Mouse (Mus musculus) gastrocnemius, postnatal 4 days (tissue): Measurements from ENCODE around the gene Crygc. TPM values are rescaled to one million over a fixed set of nuclear protein-coding genes. Genes with fewer than 3 reads are reported as not detected.

ENCODE experiments used
- DNase-seq, 2 experiments: peaks; one replicate each; pipeline ENCODE4 v3.0.0; 2021 to 2022; ENCODE audit warnings: low spot score in 2 of 2, mixed read lengths in 2 of 2
- long read RNA-seq, 2 experiments: library from polyadenylated mRNA; stranded (forward); transcript quantifications; one replicate each; pipeline ENCODE4 v2.0.0; 2021
- total RNA-seq, 2 experiments: library from RNA; stranded (reverse); gene quantifications; 2 replicates each; pipeline ENCODE4 v1.2.3; 2021

Crygc gene
- total RNA-seq = not detected
- long read RNA-seq, experiment 1 = 0 reads
- long read RNA-seq, experiment 2 = 0 reads

DNA sequence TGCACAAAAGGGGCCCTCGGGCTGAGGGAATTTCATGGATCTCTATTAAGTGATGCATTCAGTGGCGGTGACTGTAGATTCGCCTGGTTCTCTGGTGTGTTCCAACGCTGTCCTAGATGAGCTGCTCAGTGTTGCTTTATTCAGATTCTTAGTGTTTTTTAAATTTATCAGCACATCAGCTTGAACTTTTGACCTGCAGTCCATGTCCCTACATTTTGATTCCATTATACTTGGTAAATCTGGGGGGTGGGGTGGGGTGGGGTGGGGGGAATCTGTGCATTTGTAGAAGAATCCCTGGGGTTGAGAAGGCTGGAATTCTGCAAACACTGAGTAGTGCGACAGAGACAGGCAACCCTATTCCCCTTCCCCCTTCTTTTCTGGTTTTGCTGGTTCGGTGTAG is at the start of gene Crygc:
Gene Crygc, minus strand, starts transcription at position 101 of the 400 bp plus-strand sequence.
- no peak for DNase-seq

GRCm38 (mm10) chr1:65122574-65123372 is 49.3 kb upstream of the Crygc start, which contains the start of gene D630023F18Rik:
TSS of gene D630023F18Rik (minus strand) at chr1:65123214.
- DNase-seq = no peak

GRCm38 (mm10) chr1:65119438-65119837 is 45.9 kb upstream of the Crygc start, which contains the start of gene Gm28845:
TSS of gene Gm28845 (minus strand) at chr1:65119558.
- no peak for DNase-seq

GRCm38 (mm10) chr1:65118150-65118913 is 44.8 kb upstream of the Crygc start:
- DNase-seq = no peak

GRCm38 (mm10) chr1:65113536-65114172 is 40.2 kb upstream of the Crygc start:
- no peak for DNase-seq

DNA sequence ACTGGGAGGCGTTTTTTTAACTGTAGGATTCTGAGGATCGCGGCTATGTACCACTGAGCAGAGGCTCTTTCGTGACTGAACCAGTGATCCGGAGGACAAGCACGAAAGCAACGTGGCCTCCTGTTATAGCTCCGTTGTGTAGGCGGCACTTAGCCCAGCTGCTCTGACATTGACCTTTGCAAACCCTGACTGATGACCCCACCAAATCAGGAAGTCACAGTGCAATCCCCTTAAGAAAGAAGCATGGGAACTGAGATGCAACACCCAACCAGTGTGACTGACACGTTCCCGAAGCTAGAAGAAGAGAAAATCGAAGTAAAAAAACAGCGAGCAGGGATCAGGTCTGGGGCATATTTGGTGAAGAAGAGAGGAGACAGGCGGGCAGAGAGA is 39.3 kb upstream of the Crygc start:
- no peak for DNase-seq

GRCm38 (mm10) chr1:65112031-65112806 is 38.7 kb upstream of the Crygc start:
- DNase-seq = peak; percentile 51 to 71

DNA sequence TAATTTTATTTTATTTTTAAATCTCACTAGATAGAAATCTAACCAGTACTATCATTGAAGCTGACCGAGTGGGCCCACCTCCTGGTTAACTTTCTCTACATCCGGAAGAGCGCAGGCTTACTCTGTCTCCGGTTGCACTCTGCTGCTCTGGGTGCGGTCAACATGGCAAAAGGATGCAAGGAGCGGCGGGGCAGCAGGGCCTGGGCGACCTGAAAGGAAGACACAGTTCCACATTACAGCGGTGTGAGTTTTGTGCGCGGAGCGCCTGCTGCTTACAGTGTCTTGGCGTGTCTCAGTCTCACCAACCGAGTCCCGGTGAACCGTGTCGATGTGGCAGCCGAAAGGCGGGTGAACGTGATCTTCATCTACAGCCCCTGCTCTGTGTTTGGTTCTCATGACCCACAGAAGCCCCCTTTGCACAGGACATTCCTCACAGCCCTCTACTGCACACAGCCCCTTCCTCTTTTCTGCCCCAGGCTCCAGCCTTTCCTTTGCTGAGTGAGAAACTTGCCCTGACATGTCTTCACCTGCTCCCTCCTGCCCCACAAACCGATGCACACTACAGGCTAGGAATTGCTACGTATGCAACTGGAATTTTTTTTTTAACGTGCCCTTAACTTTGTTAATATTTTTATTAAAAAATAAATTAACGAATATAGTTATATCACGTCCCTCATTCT is 36.4 kb upstream of the Crygc start:
- no peak for DNase-seq

DNA sequence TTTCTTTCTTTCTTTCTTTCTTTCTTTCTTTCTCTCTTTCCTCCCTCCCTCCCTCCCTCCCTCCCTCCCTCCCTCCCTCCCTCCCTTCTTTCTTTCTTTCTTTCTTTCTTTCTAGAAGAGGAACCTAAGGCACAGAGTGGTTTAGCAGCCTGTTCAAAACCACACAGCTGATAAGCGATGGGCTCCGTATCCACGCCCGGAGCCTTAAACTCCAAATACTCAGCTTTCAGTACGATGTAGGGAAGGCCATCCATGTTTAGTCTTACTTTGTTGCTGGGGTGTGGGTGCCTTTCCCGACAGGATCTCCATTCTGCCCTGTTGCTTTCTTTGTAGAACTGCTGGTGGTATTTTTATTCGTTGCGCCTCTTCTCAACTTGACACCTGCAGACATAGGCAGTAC is 35.7 kb upstream of the Crygc start:
- no peak for DNase-seq

- no peak for DNase-seq
Measured at GRCm38 (mm10) chr1:65107654-65108279, 34.3 kb upstream of the Crygc start.

GRCm38 (mm10) chr1:65103273-65103672 is 29.8 kb upstream of the Crygc start, which contains the start of gene Cryga:
TSS of gene Cryga (minus strand) at chr1:65103373.
- DNase-seq = no peak

- no peak for DNase-seq
Measured at GRCm38 (mm10) chr1:65096953-65097352, 23.5 kb upstream of the Crygc start.

DNA sequence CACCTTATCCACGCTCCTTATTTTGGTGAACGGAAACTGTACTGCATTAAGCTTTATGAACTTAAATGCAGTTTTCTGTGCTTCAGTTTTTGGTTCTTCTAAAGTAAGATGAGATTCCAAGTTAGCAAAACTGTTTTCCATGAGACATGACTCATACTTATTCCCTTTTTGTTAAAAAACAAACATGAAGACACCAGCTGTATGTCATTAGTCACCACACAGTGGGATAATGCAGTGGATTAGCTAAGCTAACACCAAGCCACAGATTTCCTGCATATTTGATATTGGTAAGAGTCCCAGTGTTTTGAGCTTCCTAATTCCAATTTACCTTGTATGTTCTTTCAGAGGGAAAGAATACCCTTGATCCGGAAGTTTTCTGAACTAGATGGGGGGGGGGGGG is 18.1 kb upstream of the Crygc start:
- no peak for DNase-seq

- no peak for DNase-seq
Measured at GRCm38 (mm10) chr1:65090370-65090769, 16.9 kb upstream of the Crygc start.

DNA sequence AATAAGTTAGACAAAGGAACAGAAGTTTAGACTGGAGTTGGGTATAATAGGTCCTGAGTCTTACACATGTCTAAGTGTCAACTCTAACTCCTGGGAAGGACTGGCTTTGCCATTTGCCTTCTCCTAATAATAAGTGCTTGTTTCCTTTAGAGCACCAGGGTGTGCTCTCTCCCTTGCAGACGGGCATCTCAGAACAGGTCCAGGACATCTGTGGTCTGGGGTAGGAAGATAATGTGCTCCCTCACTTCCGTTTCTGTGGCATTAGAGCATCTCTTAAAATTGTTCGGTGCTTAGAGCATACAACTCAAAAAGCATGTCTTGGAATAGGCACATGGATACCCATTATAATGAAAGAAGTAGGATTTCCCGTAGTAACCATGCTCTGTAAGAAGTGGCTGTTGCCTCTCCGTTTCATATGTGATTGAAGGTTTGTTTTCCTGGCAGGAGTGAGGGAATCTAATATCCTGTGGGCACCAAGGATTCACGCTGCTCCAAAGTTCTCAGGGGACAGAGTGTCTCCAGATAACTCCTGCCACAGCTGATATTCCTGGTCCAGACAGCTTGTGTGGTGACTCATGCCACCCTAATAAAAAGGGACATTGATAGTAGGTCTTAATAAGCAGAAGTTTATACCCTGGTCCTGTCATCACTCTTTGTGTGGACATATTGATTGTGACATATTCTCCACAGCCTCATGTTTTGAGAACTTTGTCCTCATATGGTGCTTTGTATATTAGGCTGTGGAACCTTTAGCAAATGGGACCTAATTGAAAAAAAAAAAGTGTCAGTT is 15.3 kb upstream of the Crygc start:
- no peak for DNase-seq

GRCm38 (mm10) chr1:65082188-65082587 is 8.7 kb upstream of the Crygc start, which contains the start of gene Crygb:
TSS of gene Crygb (minus strand) at chr1:65082288.
- DNase-seq = no peak

DNA sequence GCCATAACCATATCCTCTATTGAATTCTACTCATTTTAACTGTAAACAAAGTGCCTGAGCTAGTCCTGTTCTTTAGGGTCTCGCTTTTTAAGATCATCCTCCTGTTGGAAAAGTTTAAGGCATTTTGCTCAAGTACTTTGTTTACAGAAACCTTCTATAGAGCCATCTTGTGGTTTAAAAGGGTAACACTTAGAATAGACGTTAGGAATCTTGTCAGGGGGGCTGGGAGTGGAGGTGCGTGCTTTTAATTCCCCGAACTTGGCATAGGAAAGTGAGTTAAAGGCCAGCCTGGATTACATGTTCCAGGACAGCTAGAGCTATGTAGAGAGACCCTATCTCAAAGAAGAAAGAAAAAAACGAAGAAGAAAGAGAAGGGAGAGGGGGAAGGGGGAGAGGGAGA is 2.1 kb upstream of the Crygc start:
- DNase-seq = no peak

DNA sequence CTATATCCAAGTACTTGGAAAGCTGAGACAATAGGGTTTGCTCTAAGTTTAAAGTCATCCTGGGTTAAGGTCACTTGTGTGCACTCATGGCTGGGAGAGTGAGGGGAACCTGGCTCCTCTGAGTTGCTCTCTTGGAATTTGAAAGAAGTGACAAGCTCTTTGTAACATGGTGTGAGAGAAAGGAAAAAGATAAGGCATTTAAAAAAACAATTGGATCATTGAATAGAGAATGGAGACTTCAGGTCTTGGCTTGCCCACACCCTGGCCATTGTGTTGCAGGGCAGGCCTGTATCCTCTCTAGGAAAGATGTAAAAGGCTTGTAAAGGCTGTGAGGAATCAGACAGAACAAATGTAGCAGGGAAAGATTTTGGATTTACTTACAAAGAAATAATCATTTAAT is 5.6 kb downstream of the Crygc start:
- DNase-seq = no peak

DNA sequence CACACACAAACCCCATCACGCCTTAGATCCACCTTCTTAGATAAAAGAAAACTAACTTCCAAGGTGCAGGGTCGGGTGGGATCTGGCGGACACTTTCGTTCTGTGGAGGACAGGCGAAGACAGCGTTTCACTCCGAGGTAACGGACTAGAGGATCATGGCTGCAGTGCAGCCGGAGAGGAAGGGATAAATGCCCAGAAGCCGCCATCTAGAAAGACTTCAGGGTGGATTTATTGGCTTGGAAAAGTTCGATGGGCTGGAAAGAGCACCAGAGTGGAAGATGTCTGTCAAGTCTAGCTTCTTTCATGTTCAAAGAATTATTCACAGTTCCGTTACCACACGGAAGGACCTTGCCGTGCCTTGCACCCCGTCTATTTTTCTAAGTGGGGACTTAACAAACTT is 9.3 kb downstream of the Crygc start:
- DNase-seq = no peak
